Mouse (Mus musculus) heart, postnatal 0 days (tissue): ENCODE results near the gene Ctsc. TPM values are rescaled to one million over a fixed set of nuclear protein-coding genes. Genes with fewer than 3 reads are reported as not detected.
"Not testable (repeated sequence)": the region's sequence is repeated elsewhere in the genome, so short reads cannot be mapped to it uniquely, and the experiment has no call there.

Source experiments
- ATAC-seq: fragments of 200-750 bp; cut with Nextera tagmentation; 2 replicates; pipeline ENCODE4 v1.8.0; 2017; ENCODE audit warnings: low read depth, moderate number of reproducible peaks, moderate library complexity; ENCODE audit not compliant: insufficient read depth
- DNase-seq: peaks from one replicate; pipeline ENCODE4 v3.0.0-alpha.2; 2016; ENCODE audit warnings: low spot score
- H3K27ac ChIP-seq: fragments of 300-500 bp; sonication (generic); 2 replicates; pipeline ENCODE4 v1.5.1; 2014; ENCODE audit warnings: low read depth, mild to moderate bottlenecking
- H3K27me3 ChIP-seq: fragments of 300-500 bp; sonication (generic); 2 replicates; pipeline ENCODE4 v1.6.1; 2014; ENCODE audit warnings: low read length, mixed read lengths; ENCODE audit not compliant: control insufficient read depth, insufficient read depth
- H3K36me3 ChIP-seq: fragments of 300-500 bp; sonication (generic); replicated peaks from 2 replicates; pipeline ENCODE4 v1.6.1; 2014; ENCODE audit warnings: low read length, mixed read lengths; ENCODE audit not compliant: control insufficient read depth, insufficient read depth
- H3K4me1 ChIP-seq: fragments of 300-500 bp; sonication (generic); 2 replicates; pipeline ENCODE4 v1.6.1; 2014; ENCODE audit warnings: antibody characterized with exemption; ENCODE audit not compliant: control insufficient read depth, insufficient read depth
- H3K4me2 ChIP-seq: fragments of 300-500 bp; sonication (generic); 2 replicates; pipeline ENCODE4 v1.6.1; 2014; ENCODE audit warnings: low read depth, mild to moderate bottlenecking, low read length, moderate library complexity
- H3K4me3 ChIP-seq: fragments of 300-500 bp; sonication (generic); 2 replicates; pipeline ENCODE4 v1.5.1; 2014; ENCODE audit warnings: low read depth, low read length
- H3K9ac ChIP-seq: fragments of 300-500 bp; sonication (generic); replicated peaks from 2 replicates; pipeline ENCODE4 v1.6.1; 2014; ENCODE audit warnings: low read depth, low read length, mixed read lengths
- H3K9me3 ChIP-seq: fragments of 300-500 bp; sonication (generic); replicated peaks from 2 replicates; pipeline ENCODE4 v1.6.1; 2016; ENCODE audit warnings: low read length; ENCODE audit not compliant: control insufficient read depth
- CTCF ChIP-seq: IDR thresholded peaks from 2 replicates; pipeline ENCODE4 v1.5.1; 2016; ENCODE audit warnings: antibody characterized with exemption, control low read depth, low read depth
- EP300 ChIP-seq: IDR thresholded peaks from 2 replicates; pipeline ENCODE4 v1.6.1; 2016; ENCODE audit warnings: antibody characterized with exemption, low read depth
- WGBS: fragments of 180-500 bp; shearing (Covaris S2); extraction: QIAGEN DNeasy Blood & Tissue Kit; methylation state at CpG from one replicate; pipeline ENCODE4 v1.1.7; 2014; 5-methylcytosine and 5-hydroxymethylcytosine counted together
- polyA plus RNA-seq: library from polyadenylated mRNA; unstranded; fragments of >200 nt; fragmentation: Nextera tagmentation; extraction: Ambion mirVana; gene quantifications from 2 replicates; pipeline ENCODE4 v1.2.1, GENCODE M21; 2015
- total RNA-seq: library from RNA; depleted of rRNA; stranded (reverse); fragments of >200 nt; gene quantifications from 2 replicates; pipeline ENCODE4 v1.2.3, GENCODE M21; 2014; ENCODE audit warnings: low replicate concordance

The Ctsc gene
- total and polyA plus RNA-seq, 2 experiments from 2014 or later: 24.8 to 37.2 TPM

- Histone ChIP-seq H3K9me3 (no peaks in the 10 kb centered on the region), H3K27ac (no peak overlapping the region), H3K4me3 (no peak overlapping the region), H3K4me2 (no peak overlapping the region), H3K9ac (no peak overlapping the region), H3K4me1 (no peaks in the 10 kb centered on the region), H3K36me3 (no peaks in the 10 kb centered on the region), H3K27me3 (no peaks in the 10 kb centered on the region)
- TF ChIP-seq CTCF: no peak
- no peak for TF ChIP-seq EP300
- DNase-seq (no peak), ATAC-seq (no peak)
These were observed 33.4 kb upstream of the Ctsc start for GRCm38 (mm10) chr7:88244462-88244861.

GRCm38 (mm10) chr7:88250380-88250779, 27.5 kb upstream of the Ctsc start:
- H3K4me2 ChIP-seq, H3K9ac ChIP-seq, H3K4me1 ChIP-seq, H3K9me3 ChIP-seq, DNase-seq, H3K27ac ChIP-seq, H3K27me3 ChIP-seq, ATAC-seq, H3K36me3 ChIP-seq, H3K4me3 ChIP-seq: not testable (repeated sequence)
- 91% methylated on average over 2 of the region's 2 CpGs for WGBS

DNA sequence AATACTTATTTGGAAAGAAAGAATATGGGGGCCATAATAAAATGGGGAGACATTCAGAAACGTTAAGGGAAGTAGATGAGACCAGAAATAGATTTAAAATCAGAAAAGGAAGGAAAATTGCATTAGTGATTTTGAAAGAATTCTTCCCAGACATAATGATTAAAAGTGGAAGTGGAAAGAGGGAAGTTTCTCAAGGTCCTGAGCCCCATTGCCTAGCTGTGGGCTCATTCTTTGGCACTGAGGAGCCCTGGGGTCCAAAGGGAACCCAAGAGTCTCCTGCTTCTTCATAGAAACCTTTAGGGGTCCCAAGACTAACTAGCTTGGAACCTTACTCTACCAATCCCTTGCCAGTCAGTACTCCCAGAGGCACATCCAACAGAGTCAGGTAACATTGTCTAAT, 26.4 kb upstream of the Ctsc start:
- Histone ChIP-seq H3K9ac (no peak overlapping the region), H3K27me3 (no peaks in the 10 kb centered on the region), H3K36me3 (no peaks in the 10 kb centered on the region), H3K9me3 (no peaks in the 10 kb centered on the region), H3K27ac (no peak overlapping the region), H3K4me1 (no peaks in the 10 kb centered on the region), H3K4me3 (no peak overlapping the region), H3K4me2 (no peak overlapping the region)
- ATAC-seq: no peak
- TF ChIP-seq EP300 (no peak), CTCF (no peak)
- DNase-seq: no peak
- 43% methylated on average over 1 of the region's 1 CpGs for WGBS

- TF ChIP-seq EP300: no peak
- no peak for TF ChIP-seq CTCF
These were observed 25.8 kb upstream of the Ctsc start for GRCm38 (mm10) chr7:88252129-88252528.

GRCm38 (mm10) chr7:88254884-88255283, 23.0 kb upstream of the Ctsc start:
- H3K4me1 ChIP-seq: no peaks in the 10 kb centered on the region
- H3K9ac ChIP-seq: no peak overlapping the region
- no peak overlapping the region for H3K27ac ChIP-seq
- H3K36me3 ChIP-seq: no peaks in the 10 kb centered on the region
- no peak for DNase-seq
- H3K27me3 ChIP-seq: no peaks in the 10 kb centered on the region
- ATAC-seq: no peak
- no peak overlapping the region for H3K4me3 ChIP-seq
- H3K9me3 ChIP-seq: no peaks in the 10 kb centered on the region
- TF ChIP-seq CTCF (no peak), EP300 (no peak)
- H3K4me2 ChIP-seq: no peak overlapping the region

More at GRCm38 (mm10) chr7:88252129-88252528, 25.8 kb upstream of the Ctsc start:
- Histone ChIP-seq H3K9ac (no peak overlapping the region), H3K27ac (no peak overlapping the region), H3K9me3 (no peaks in the 10 kb centered on the region), H3K4me1 (no peaks in the 10 kb centered on the region), H3K4me2 (no peak overlapping the region), H3K36me3 (no peaks in the 10 kb centered on the region), H3K4me3 (no peak overlapping the region), H3K27me3 (no peaks in the 10 kb centered on the region)
- no peak for ATAC-seq
- no peak for DNase-seq

GRCm38 (mm10) chr7:88259155-88259925, 18.5 kb upstream of the Ctsc start:
- Histone ChIP-seq H3K4me1 (no peaks in the 10 kb centered on the region), H3K9ac (no peak overlapping the region), H3K4me3 (no peak overlapping the region), H3K9me3 (no peaks in the 10 kb centered on the region), H3K27me3 (no peaks in the 10 kb centered on the region), H3K36me3 (no peaks in the 10 kb centered on the region), H3K4me2 (no peak overlapping the region), H3K27ac (no peak overlapping the region)
- ATAC-seq (no peak), DNase-seq (no peak)
- 66% methylated on average over 7 of the region's 7 CpGs for WGBS
- no peak for TF ChIP-seq CTCF
- TF ChIP-seq EP300: no peak
